Mouse (Mus musculus): ENCODE measurements around the gene Trim2.

Trim2 gene

DNA sequence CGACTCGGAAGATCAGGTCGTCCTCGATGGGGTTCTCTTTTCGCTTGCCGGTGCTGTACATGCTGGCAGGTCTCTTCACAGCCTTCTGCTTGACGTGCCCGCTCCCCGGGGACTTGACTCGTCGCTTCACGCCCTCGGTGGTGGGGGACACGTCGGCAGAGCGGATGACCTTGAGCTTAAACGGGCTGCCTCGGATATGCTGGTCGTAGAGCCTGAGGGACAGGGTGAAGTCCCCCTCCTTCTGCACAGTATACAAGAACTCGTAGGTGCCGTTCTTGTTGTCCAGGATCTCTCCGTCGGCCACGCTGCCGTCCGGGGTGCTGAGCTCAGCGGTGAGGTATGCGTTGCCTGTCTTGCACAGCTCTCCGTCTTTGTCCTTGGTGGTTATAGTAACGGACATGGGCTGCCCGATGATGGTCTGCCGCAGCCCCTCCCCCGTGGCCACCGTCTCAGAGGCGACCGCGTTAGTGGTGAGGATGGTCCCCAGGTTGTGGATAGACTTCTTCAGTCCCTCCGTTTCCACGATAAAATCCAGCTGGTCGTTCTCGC, 116.1 kb downstream of the Trim2 start:
- no peak for DNase-seq (ENCODE audit: low spot score)

DNA sequence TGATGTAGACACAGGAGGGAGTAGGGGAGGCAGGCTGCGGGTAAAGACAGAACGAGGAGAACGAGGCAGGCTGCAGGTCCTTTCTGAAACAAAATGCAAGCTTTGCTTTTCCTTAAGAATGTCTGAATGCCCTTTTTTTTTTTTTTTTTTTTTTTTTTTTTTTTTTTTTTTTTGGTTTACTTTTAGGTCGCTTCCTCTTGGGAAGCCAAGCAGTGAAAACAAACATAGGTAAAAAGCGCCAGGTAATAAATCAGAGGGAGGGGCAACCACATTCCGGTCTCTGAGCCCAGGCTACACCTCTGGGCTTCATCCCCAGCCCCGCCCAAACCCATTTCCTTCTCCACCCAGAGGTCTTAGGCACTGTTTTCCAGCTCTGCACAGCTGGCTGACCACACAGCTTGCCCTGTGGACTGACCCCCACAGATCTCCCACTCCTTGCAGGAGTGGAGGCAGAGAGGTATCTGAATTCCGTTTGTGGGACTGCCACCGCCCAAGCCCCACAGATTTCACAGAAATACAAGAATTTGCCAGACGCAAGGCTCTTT, 117.0 kb downstream of the Trim2 start:
- DNase-seq (ENCODE audit: low spot score), result no peak

DNA sequence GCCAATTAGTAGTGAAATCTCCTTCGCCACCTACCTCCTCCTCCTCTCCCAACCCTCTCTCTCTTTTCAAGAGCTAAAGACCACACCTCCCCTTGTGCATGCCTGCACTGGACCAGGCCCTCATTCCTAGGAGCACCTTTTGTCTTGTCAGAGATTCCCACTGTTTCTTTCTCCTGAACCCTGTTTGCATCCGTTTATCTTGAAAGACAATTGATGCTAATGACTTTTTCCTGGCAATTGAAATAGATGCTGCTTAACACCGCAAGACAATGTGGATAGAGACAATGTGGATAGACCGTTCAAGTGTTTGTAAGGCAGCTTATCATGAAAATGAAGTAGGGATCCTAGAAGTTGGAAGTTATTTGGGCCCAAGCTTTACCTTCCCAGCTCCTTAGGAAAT, 125.0 kb downstream of the Trim2 start:
- no peak for DNase-seq (ENCODE audit: low spot score)

DNA sequence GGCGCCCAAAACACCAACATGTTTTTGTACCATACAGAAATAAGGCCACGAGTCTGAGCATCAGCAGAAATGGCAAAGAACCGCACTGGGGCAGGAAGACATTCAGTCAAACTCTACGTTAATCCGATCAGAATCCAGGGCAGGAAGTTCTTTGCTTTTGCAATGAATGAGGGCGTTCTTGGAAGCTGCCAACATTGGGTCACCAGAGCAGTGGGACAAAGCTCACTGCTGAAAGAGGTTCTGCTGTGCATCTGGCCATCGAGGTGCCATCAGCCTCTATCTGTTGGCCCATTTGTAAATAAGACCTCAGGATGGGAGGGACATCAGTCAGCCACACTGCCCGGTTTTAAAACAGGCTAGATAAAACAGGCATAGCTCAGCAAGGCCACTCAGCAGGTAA, 125.6 kb downstream of the Trim2 start:
- DNase-seq (ENCODE audit: low spot score), result no peak

DNA sequence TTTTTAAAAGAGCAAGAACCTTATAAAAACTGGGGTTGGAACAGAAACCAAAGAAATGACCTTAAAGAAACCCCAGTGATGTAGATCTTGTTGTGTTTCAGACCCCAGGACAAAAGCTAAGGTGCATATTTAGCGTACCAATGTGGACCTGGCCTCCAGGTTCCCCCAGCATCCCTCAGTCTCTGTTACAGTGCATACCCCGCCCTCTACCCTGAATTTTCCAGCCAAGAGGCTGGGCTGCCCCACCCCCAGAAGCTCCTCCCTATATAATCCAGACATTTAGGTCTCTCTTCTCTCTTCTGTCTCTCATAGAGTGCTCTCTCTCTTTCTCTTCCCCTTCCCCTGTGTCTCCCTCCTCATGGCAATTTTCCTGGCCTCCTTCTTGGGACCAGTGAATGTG, 126.4 kb downstream of the Trim2 start:
- no peak for DNase-seq (ENCODE audit: low spot score)

DNA sequence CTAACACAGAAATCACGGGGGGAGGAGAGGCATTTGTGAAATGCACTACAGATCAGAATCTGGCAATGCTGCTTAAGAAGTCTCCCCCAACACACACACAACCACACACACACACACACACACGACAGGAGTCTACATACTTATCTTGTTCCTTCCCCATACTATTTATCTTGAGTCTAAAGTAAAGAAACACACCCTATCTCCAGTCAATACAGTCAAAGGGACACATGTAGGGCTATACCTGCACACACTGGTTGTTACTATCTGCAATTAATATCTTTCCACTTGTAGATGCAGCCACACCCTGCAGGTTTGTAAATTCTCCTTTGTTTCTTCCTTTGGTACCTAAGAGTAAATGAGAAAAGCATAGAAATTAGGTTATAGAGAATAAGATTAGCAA, 128.8 kb downstream of the Trim2 start:
- no peak for DNase-seq (ENCODE audit: low spot score)

DNA sequence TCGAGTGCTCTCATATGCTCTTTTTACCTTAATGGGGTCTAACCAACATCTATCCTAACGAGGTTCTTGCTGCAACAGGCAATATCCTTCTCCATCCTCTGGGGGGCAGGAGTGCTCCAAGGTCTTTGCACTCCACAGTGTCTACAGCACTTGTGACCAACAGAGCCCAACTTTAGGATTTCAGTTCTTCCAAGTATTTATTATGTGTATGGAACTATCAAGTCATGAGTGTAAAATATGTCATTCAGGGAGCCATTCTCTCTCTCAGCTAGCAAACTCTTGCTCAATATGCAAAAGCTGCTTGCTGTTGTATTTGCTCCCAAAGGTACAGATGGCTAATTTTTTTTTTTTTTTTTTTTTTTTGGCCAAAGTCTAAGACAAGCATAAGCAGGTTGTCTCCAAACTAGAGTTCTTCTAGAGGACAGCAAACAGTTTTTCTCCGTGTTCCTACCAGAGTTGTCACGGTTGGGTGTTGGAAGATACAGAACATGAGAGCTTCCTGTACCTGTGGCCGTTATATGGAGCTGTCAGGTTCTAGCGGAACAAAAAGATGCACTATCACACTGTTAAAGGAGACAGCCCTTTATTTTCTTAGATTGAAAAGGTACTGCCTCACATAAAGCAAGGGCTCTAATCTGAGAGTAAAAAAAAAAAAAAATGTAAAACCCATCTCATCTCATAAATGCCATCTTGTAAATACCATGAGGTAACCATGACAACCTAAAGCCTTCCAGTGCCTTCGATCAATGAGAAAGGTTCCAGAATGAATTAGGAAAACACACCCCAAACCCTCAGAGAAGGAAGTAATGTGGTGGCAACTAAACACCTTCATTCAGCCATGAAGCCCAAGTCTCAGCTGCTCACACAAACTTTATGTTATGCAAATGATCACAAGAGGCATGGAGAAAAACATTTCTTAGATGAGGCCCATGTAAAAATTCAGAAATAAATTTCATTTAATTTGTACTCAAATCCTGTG, 131.1 kb downstream of the Trim2 start:
- peak; percentile 40 for DNase-seq (ENCODE audit: low spot score)

DNA sequence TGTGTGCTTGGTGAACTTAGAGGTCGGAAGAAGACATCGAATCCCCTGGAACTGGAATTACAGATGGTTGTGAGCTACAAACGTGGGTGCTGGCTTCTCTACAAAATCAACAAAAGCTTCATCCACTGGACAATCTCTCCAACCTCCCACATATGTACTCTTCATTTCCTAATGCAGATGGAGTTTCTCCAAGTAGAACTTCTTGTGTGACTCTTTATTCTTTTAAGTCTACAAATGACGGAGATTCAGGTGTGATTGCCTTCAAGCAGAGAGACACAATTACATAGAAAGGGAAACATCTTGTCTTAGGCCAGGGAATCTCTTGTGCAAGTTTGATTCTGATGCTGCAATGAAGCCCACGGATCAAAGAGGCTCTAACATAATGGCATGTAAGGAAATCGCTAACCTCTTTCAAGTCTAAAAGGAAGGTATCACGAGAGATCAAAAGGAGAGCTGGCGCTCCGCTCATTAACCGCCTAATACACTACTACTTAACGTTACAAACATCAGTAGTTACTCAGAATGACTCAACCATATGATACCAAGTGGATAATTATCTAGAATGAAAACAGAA, 133.0 kb downstream of the Trim2 start, which contains the start of gene Gm6525:
Gene Gm6525 (plus strand): TSS at position 524 of the 574 bp plus-strand sequence.
- no peak for DNase-seq (ENCODE audit: low spot score)

DNA sequence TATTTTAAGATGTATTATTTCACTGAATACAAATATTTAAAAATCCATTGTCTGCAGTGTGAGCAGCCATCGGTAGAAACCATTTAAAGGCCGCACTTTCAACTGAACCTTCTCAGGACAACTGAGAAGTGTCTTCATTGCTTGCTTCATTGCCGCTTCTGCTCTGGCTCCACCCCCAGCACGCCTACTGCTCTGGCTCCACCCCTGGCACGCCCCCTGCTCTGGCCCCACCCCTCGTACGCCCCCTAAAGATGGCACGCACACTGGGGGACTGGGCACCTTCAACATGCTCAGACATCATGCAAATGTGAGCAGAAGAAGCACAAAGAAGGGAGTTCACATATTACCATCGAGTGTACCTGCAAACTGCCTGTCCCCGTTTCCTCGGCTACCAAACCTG, 134.3 kb downstream of the Trim2 start:
- DNase-seq (ENCODE audit: low spot score), result no peak

DNA sequence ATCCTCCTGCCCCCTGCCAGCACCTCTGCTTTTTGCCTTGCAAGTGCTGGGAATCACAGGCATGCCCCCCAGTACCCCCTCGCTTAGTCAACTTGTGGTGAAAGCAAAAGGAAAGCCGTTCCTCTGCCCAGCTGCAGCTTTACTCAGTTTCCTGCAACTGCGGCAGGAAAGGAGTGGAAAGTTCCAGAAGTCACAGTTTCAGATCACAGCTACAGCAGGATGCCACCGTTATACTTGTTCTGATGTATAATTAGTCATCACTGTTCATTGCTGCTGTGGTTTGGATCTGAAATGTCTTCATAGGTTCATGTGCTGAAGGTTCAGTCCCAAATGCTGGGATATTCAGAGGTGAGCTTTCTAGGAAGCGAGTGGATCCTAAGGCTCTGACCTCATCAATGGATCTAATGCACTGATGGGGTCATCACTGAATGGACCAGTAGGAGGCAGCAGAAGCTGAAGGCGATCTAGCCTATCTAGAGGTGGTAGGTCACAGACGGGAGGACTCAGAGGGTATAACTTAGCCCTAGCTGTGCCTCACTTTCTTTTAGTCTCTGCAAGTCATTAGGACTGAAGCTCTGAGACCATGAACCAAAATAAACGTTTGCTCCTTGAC, 137.2 kb downstream of the Trim2 start:
- DNase-seq (ENCODE audit: low spot score), result no peak

DNA sequence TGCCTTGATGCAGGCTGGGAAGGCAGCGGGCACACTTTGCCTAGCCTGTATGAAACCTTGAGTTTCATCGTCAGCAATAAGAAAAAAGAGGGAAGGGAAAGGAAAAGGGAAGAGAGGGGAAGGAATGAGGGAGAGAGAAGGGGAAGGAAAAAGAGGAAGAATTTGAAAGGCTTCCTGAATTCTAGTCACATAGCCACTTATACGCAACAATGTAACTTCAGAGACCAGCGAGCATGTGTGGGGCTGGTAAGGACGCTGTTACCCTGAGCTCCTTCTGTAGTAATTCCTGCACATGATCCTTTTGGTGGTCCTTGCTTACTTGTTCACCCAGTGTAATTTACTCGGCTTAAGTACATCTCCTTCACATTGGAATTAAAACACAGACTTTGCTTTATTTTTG, 137.7 kb downstream of the Trim2 start:
- DNase-seq (ENCODE audit: low spot score), result no peak

DNA sequence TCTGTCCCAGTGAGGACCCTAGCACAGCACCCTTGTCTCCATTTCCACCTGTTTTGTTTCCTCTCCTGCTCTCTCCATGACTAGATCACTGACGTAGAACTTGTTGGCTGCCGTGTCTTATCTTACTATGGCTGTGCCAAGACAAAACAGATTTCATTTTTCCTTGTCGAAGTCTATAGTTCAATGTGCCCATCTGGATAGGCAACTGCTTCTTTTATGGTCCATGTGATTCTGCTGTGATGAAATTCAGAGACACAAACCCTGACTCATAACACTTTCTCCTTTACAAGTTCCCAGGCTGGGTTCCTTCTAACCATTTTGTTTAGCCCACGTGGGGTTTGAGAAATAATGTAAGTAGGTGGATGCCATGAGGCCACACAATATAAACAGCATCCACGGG, 140.6 kb downstream of the Trim2 start:
- DNase-seq (ENCODE audit: low spot score), result no peak

DNA sequence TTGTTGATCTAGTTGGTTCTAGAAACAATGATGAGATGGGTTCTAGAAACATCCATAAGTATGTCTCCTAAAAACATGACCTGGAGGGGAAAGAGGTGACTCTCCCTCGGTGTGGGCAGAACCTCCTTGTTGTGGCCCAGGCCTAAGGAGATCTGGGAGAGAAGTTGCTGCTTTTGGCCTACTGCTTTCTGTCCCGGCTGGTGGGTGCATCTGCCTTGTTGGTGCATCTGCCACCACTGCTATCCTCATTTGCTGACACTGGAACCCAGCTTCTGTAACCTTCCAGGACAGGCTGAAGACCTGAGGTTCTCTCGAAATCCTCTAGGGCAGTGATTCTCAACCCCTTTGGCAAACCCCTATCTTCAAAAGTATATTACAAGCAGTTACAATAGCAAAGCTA, 141.3 kb downstream of the Trim2 start:
- DNase-seq (ENCODE audit: low spot score), result no peak

DNA sequence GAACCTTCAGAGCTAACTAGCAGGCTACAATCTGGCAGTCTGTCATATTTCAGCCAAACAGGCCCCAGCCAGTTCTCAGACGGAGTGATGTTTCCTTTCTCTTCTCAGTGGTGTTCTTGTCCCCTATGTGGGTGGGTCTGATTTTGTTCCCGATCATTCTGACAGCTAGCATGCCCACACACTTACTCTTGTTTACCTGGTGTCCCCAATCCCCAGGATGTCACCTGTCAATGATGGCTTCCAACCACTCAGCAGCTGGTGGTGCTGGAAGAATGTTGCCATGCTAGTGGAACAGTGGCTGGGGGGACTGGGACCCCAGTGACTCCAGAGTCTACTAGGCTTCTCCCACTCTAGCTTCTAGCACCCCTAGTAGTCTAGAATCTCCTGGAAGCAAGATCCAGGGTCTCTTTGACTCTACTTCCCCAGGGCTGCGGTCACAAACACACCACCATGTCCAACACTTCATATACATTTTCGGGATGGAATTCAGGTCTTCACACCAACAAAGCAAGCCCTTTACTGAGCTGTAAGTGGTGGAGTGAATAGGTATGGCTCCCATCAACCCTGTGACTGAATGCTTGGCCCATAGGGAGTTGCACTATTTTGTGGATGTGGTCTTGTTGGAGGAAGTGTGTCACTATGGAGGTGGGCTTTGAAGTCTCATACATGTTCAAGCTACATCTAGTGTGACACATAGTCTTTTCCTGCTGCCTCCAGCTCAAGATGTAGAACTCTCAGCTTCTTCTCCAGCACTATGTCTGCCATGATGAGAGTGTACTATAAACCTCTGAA, 148.9 kb downstream of the Trim2 start:
- DNase-seq (ENCODE audit: low spot score), result no peak

DNA sequence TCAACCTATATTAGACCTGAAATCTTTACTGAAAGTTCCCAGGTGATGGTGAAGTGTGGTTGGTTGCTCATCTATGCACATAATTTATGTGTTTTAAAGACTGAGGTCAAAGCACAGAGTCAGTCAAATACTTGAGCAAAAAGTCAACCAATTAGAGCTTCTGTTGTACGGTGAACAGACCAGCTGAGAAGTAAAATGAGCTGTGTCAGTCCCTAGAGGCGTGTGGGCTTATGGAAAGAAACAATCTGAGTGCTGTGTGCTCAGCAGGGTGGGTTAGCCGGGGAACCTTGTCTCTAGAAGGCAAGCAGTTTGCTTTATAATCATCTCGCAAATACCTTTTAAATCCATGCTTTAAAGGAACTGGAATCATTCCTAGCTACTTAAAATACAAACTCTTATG, 149.7 kb downstream of the Trim2 start:
- DNase-seq (ENCODE audit: low spot score), result no peak

DNA sequence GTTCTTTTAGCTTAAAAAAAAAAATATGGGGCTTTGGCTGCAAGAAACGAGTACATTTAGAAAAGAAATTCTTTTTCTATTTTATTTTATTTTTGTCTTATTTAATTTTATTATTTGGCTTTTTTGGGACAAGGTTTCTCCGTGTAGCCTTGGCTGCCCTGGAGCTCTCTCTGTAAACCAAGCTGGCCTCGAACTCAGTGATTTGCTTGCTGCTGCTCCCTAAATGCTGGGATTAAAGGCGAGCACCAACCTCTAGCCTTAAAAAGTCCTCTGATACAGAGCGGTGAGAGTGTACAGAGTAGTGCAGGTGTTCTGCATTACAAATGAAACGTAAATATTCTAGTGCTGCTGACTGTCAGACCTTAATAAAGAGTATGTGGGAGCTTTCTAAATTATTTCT, 150.6 kb downstream of the Trim2 start:
- no peak for DNase-seq (ENCODE audit: low spot score)

DNA sequence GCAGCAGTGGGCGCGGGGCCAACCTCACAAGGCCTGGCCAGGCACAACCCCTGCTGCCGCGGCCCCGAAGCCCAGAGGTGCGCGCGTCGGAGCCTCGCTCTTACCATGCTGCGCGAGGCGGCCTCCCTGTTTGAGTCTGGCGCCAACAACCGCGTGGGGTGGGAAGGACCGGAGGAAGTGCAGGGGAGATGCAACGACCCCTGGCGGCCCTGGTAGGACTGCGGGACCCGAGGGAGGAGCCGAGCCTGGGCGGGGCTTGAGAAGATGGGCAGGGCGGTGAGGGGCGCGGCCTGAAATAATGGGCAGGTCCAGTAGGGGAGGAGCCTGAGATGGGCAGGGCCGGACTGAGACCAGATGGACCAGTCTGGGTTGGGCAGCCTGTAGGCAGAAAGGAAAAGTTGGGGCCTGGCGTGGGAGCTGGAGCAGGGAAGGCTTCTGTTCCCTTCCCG, 151.1 kb downstream of the Trim2 start, which contains the start of gene Mnd1:
Gene Mnd1 (minus strand): TSS at position 229 of the 449 bp plus-strand sequence.
- DNase-seq (ENCODE audit: low spot score), result peak; percentile 90

DNA sequence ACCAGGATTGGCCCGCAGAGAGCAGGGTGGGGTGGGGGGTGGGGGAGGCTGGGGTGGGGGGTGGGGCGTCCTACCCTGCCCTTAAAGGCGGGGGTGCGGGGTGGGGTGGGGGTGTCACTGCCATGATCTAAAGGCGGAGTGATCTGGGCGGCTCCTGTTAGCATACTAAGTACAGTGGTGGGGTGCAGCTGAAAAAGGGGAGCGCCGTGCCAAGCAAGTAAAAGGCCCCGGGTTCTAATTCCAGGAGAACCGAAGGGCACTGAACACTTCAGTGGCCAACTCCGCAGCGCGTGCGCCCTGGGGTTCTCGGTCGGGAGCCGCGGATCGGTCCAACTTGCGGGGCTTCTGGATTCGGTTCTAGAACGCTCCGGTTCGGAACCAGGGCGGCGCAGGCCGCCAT, 151.5 kb downstream of the Trim2 start:
- DNase-seq (ENCODE audit: low spot score), result no peak

DNA sequence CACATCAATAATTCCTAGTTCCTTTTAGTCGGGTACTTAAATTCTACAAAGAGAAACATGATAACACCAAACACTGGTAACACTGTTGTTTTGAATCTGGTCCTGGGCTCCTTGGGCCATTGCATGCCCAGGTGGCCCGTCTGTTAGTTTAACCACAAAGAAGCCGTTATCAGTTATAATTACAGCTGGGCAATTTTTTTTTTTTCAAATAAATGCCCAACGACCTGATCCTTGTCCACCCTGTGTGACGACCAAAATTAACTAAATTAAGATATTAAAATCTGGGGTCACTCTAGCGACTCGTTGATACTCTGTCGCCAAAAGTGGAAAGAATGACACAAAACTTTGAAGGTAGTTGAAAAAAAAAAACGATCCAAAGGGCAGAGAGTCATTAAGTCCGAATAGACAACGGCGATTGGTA, 151.9 kb downstream of the Trim2 start:
- DNase-seq (ENCODE audit: low spot score), result no peak

DNA sequence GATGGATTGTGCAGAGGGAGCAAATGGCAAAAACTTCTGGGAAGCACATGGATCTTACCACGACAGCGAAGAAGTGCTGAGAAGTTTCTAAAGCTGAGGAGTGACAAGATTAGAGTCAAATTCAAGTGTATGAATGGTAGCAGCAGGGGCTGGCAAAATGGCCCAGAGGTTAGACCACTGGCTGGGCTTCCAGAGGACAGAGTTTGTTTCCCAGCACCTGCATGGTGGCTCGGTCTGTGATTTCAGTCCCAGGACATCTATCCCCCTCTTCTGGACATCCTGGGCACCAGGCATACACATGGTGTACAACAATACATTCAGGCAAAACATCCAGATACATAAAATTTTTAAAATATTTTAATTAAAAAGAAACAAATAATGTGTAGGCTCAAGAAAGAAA, 156.8 kb downstream of the Trim2 start:
- no peak for DNase-seq (ENCODE audit: low spot score)

DNA sequence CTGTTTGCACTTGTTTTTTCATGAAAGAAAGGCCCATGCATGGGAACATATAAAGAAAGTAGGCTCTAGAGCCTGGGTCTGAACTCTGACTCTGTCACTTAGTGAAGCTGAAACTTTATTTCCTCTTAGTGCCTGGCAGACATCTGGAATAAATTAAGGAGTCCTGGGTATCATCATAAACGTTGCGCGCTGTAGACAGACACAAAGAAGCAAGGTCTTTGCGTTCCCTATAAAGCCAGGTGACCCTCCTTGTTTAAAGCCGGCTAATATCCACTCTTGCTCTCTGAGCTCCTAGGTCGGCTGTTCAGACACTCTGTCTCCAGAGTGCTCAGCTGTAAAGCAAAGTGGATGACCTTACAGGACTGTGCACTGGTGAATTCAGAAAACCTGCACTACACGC, 165.7 kb downstream of the Trim2 start:
- DNase-seq (ENCODE audit: low spot score), result no peak

DNA sequence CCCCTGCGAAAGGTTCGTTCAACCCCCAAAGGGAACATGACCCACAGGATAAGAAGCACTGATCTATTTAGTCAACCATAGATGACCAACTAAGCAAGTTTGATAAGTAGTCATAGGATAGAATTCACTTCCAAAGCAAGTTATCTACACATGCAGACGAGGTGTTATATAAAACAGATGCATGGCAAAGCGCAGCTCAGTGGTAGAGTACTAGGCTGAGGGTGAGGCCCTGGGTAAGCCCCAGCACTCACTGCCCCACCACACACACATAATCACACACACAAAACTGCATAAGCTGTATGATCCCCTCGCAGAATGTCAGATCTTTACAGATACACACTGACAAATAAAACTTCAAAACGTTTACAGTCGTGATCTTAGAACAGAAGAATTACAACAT, 170.2 kb downstream of the Trim2 start:
- no peak for DNase-seq (ENCODE audit: low spot score)
